Mouse (Mus musculus) midbrain, embryonic 14.5 days (tissue): ENCODE data around the gene Dpp4. TPM values are rescaled to one million over a fixed set of nuclear protein-coding genes. Genes with fewer than 3 reads are reported as not detected.
A peak's percentile ranks its signal among the peaks of the same experiment; 100 is the strongest.

ENCODE experiments used
- ATAC-seq: fragments of 200-750 bp; cut with Nextera tagmentation; 2 replicates; pipeline ENCODE4 v1.8.0; 2017; ENCODE audit warnings: moderate number of reproducible peaks, moderate library complexity; ENCODE audit not compliant: low FRiP score, low TSS enrichment
- DNase-seq: peaks from one replicate; pipeline ENCODE4 v3.0.0-alpha.2; 2015
- H3K27ac ChIP-seq: fragments of 300-500 bp; sonication (generic); replicated peaks from 2 replicates; pipeline ENCODE4 v1.5.1; 2014; ENCODE audit warnings: mild to moderate bottlenecking, low read depth, low read length, moderate library complexity
- H3K27me3 ChIP-seq: fragments of 300-500 bp; sonication (generic); 2 replicates; pipeline ENCODE4 v1.6.1; 2014; ENCODE audit warnings: low read length, control low read depth, mixed read lengths; ENCODE audit not compliant: control insufficient read depth, insufficient read depth
- H3K36me3 ChIP-seq: fragments of 300-500 bp; sonication (generic); 2 replicates; pipeline ENCODE4 v1.6.1; 2014; ENCODE audit warnings: low read length, control low read depth; ENCODE audit not compliant: control insufficient read depth, insufficient read depth
- H3K4me1 ChIP-seq: fragments of 300-500 bp; sonication (generic); 2 replicates; pipeline ENCODE4 v1.6.1; 2014; ENCODE audit warnings: mild to moderate bottlenecking, antibody characterized with exemption, low read length, control low read depth; ENCODE audit not compliant: control insufficient read depth, insufficient read depth
- H3K4me2 ChIP-seq: fragments of 300-500 bp; sonication (generic); 2 replicates; pipeline ENCODE4 v1.6.1; 2014; ENCODE audit warnings: mild to moderate bottlenecking, low read length, moderate library complexity
- H3K4me3 ChIP-seq: fragments of 300-500 bp; sonication (generic); replicated peaks from 2 replicates; pipeline ENCODE4 v1.5.1; 2014; ENCODE audit warnings: low read depth, low read length
- H3K9ac ChIP-seq: fragments of 300-500 bp; sonication (generic); replicated peaks from 2 replicates; pipeline ENCODE4 v1.6.1; 2014; ENCODE audit warnings: mild to moderate bottlenecking, low read length, moderate library complexity
- H3K9me3 ChIP-seq: fragments of 300-500 bp; sonication (generic); 2 replicates; pipeline ENCODE4 v1.6.1; 2016; ENCODE audit warnings: low read length, control low read depth, mixed read lengths; ENCODE audit not compliant: control insufficient read depth
- WGBS: fragments of 180-500 bp; shearing (Covaris S2); extraction: QIAGEN DNeasy Blood & Tissue Kit; methylation state at CpG from one replicate; pipeline ENCODE4 v1.1.7; 2014; 5-methylcytosine and 5-hydroxymethylcytosine counted together
- polyA plus RNA-seq: library from polyadenylated mRNA; unstranded; fragments of >200 nt; fragmentation: Nextera tagmentation; extraction: Ambion mirVana; gene quantifications from 2 replicates; pipeline ENCODE4 v1.2.1, GENCODE M21; 2014

Gene Dpp4
- polyA plus RNA-seq, 1 experiment from 2014 or later, result 1.5 TPM

DNA sequence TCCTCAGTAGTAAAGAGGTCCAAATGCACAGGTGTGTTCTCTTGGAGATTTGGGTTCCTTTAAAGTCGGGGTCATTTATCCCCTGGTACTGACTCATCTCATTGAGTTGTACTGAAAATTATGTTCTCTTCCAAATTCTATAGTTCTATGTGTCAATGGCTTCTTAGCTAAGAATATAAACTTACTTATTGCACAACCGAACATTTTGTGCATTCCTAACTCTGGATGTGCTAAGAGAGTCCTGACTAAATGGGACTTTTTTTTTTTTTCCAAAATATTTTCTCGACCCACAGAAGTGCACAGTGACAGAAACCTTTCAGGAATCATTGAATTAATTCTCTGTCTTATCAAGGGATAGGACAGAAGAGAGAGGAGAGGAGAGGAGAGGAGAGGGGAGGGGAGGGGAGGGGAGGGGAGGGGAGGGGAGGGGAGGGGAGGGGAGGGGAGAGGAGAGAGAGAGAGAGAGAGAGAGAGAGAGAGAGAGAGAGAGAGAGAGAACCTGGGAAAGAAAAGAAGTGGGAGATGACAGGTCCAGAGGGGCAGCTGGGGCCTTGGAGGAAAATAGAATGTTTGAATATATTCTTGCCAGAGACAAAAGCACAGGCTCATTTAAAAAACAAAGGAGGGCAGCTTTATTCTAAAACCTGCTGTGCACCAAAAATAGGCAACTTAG is 70.8 kb downstream of the Dpp4 start:
- DNase-seq (no peak), ATAC-seq (peak; percentile 14; the same call in 1 of the 2 replicates)
- Histone ChIP-seq H3K4me2 (peak overlapping the region; percentile 50), H3K4me3 (no peak overlapping the region), H3K36me3 (no peaks in the 10 kb centered on the region), H3K27ac (no peak overlapping the region), H3K4me1 (peaks cover 6% of the 10 kb centered on the region; the same call in 1 of the 2 replicates), H3K27me3 (no peaks in the 10 kb centered on the region), H3K9me3 (no peaks in the 10 kb centered on the region), H3K9ac (no peak overlapping the region)
- WGBS, result 78% methylated on average over 3 of the region's 3 CpGs

DNA sequence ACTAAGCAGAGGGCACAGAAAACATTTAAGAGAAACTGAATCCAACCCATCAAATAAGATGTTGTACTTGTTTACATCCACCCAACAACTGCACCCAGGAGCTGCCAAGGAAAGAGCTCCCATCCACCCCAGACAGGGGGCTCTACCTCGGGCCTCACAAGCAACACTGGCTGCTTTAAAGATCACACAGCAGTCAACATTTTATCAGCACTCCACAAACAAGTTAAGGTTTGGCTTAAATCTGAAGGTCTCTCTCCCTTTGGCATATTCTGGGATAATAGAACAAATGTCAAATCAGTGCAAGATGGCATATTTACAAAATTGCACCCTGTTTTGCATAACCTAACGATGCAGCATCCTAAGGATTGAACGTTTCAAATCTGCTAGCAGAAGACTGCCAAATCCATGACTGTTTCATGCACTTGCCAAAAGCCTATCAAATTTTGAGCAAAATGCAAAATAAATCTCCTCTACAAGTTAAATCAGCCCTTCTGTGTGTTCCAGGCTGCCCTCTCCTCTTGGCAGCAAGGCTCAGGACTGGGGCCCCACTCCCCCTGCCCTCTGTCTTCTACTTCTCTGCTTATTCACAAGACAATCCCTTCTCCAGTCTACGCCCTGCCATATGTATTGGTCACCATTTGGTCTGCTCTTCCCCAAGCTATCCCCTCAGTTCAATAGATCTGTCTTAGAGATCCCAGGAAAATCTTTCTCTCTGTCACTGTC is 72.6 kb downstream of the Dpp4 start:
- Histone ChIP-seq H3K4me3 (no peak overlapping the region), H3K9me3 (no peaks in the 10 kb centered on the region), H3K27me3 (no peaks in the 10 kb centered on the region), H3K9ac (no peak overlapping the region), H3K4me1 (peaks cover 6% of the 10 kb centered on the region; the same call in 1 of the 2 replicates), H3K4me2 (no peak overlapping the region), H3K27ac (no peak overlapping the region), H3K36me3 (no peaks in the 10 kb centered on the region)
- WGBS, result 80% methylated on average over 4 of the region's 4 CpGs
- ATAC-seq, result no peak
- DNase-seq, result no peak

DNA sequence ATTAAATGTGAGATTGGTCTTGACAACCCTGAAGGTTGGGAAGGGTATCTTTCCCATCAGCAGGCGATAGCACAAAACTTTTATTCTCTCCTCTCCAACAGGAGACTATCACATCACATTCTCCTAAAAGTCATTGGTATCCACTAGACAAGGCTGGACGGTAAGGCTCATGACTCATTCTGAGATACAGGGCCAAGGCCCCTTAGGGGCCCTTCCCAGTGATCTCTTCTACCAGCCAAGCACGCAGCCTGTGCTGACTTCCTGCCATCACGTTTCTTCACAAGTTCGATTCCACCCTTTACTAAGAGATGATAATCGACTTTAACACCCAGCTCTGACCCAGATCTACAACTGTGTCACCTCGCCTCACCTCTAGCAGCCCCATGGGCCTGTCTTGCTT is 74.9 kb downstream of the Dpp4 start:
- DNase-seq (no peak), ATAC-seq (no peak)
- 88% methylated on average over 7 of the region's 7 CpGs for WGBS
- Histone ChIP-seq H3K9me3 (no peaks in the 10 kb centered on the region), H3K4me3 (no peak overlapping the region), H3K4me2 (no peak overlapping the region), H3K36me3 (no peaks in the 10 kb centered on the region), H3K9ac (no peak overlapping the region), H3K4me1 (peaks cover 6% of the 10 kb centered on the region; the same call in 1 of the 2 replicates), H3K27me3 (no peaks in the 10 kb centered on the region), H3K27ac (no peak overlapping the region)

DNA sequence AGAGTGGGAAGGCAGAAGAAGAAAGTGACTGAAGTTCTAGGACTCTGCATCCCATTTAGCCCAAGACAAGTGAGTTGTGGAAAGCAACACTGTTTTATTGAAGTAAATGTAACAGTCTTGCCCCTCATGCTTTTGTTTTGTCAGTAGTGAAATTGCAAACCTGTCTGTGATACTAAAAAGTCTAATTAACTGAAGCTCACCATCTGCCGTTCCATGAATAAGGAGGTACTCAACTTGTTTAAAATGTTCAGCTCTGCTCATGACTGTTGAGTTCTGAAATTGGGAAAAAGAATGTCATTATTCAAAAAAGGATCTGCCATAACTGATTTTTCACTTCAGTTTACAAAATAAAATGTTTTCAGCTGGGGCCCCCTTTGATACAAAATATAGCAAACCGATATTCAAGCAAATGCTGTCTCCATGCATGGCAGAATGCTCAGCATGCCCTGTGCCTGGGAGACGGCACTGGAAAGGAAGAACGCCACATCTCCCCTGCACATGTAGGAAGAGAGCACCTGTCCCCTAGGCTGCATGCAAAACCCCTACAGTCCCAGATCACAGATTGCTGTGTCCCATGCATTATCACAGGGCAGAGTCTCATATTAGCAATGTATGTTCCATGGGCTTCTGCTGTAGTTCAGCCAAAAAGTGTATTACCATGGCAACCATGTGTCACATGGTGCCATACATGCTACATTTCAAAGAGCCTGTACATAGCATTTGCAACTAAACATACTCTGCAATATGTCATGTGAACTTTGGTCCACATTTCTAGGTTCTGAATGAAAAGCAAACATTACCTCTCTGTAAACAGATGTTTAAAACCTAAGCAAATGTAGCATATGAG is 77.4 kb downstream of the Dpp4 start:
- Histone ChIP-seq H3K4me1 (no peaks in the 10 kb centered on the region), H3K4me2 (no peak overlapping the region), H3K27me3 (no peaks in the 10 kb centered on the region), H3K9ac (no peak overlapping the region), H3K27ac (no peak overlapping the region), H3K9me3 (no peaks in the 10 kb centered on the region), H3K4me3 (no peak overlapping the region), H3K36me3 (no peaks in the 10 kb centered on the region)
- 90% methylated on average over 4 of the region's 4 CpGs for WGBS
- DNase-seq, result no peak
- ATAC-seq, result no peak

DNA sequence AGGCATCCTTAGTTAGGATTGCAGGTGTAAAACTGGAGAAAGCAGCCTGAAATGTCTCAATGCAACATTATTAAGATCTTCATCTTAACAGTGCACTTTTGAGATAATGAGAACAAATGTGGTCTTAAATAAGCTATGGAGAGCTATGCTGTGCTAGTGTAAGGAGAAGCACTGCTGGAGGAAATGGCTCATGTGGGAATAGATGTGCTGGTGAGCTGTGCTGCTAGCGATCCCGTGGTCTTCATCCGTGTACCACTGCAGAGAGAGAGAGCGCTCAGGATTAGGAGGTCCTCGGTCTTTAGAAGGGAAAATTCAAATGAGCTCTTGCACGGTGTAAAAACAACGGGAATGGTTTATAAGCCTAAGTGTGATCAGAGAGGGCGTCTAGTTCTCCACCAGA is 79.6 kb downstream of the Dpp4 start:
- no peaks in the 10 kb centered on the region for H3K36me3 ChIP-seq
- DNase-seq (no peak), ATAC-seq (no peak)
- H3K4me1 ChIP-seq, result no peaks in the 10 kb centered on the region
- no peak overlapping the region for H3K9ac ChIP-seq
- no peaks in the 10 kb centered on the region for H3K9me3 ChIP-seq
- H3K27ac ChIP-seq, result no peak overlapping the region
- no peak overlapping the region for H3K4me2 ChIP-seq
- no peaks in the 10 kb centered on the region for H3K27me3 ChIP-seq
- WGBS, result 48% methylated on average over 8 of the region's 8 CpGs
- no peak overlapping the region for H3K4me3 ChIP-seq

DNA sequence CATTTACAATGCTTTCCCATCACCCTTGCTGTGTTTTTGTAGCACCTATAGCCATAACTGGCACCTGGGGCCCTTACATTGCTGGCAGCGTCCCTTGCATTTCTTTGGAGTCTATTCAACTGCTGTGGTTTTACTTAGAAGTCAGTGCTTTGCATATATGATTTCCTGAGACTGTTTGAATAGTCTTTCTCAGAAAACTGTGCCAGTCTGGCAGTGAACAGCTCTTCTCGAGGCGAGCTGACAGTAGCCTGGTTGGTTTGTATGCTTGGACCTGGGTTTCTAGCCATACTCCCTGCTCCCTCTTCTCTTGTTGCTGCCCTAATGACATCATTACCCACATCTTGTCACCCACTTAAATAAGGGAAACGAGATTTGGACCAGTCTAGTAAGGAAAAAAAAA is 80.1 kb downstream of the Dpp4 start:
- no peak for DNase-seq
- no peak overlapping the region for H3K9ac ChIP-seq
- no peak overlapping the region for H3K4me3 ChIP-seq
- no peaks in the 10 kb centered on the region for H3K27me3 ChIP-seq
- H3K36me3 ChIP-seq, result no peaks in the 10 kb centered on the region
- no peak overlapping the region for H3K27ac ChIP-seq
- 63% methylated on average over 4 of the region's 4 CpGs for WGBS
- no peaks in the 10 kb centered on the region for H3K9me3 ChIP-seq
- H3K4me2 ChIP-seq, result no peak overlapping the region
- no peak for ATAC-seq
- H3K4me1 ChIP-seq, result no peaks in the 10 kb centered on the region

DNA sequence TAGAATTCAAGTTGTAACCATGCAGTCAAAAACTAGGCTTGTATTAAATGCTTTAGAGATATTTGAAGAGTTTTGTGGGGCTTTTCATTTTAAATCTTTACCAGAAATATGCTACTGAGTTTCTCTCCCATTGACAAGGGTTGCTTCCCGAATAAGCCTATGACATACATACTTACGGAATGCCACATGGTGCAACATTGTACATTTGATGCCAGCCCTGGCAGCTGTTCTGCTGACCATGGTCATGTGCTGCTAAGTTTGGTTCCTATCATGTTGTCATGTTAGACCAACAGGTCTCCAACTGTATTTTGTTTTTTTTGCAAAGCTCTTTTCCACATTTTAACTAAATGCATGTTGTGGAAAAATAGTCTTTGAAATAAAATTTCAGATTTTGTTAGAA is 86.6 kb downstream of the Dpp4 start:
- 94% methylated on average over 2 of the region's 2 CpGs for WGBS
- no peak overlapping the region for H3K4me2 ChIP-seq
- no peak overlapping the region for H3K4me3 ChIP-seq
- DNase-seq (no peak), ATAC-seq (no peak)
- no peaks in the 10 kb centered on the region for H3K9me3 ChIP-seq
- no peaks in the 10 kb centered on the region for H3K4me1 ChIP-seq
- no peaks in the 10 kb centered on the region for H3K36me3 ChIP-seq
- no peaks in the 10 kb centered on the region for H3K27me3 ChIP-seq
- no peak overlapping the region for H3K27ac ChIP-seq
- no peak overlapping the region for H3K9ac ChIP-seq

DNA sequence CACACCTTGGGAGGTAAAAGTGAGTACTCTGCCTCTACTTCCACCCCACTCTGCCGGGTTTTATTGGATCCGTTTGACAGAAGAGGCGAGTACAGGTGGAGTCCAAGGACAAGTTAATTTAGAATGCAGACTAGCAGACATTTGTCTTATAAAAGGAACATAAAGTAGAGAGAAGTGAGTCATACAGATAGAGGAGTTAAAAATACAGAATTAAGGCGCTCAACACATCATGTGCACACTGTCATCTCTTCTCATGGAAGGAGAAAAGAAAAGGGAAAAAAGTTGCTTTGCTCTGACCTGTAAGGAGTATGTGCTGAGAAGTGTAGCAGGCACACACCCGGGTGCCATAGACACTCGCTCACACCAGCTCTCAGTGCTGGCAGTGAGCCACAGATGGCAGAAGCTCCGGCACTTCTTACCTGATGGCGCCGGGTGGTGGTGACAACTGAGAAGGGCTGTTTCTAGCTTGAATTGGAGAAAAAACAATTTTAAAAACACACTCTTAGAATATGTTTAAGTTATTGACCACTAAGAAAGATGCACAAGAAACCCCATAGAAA is 88.9 kb downstream of the Dpp4 start:
- DNase-seq (no peak), ATAC-seq (no peak)
- no peaks in the 10 kb centered on the region for H3K4me1 ChIP-seq
- H3K4me3 ChIP-seq, result no peak overlapping the region
- H3K27ac ChIP-seq, result no peak overlapping the region
- H3K4me2 ChIP-seq, result no peak overlapping the region
- no peaks in the 10 kb centered on the region for H3K27me3 ChIP-seq
- H3K9ac ChIP-seq, result no peak overlapping the region
- no peaks in the 10 kb centered on the region for H3K36me3 ChIP-seq
- WGBS, result 90% methylated on average over 9 of the region's 9 CpGs
- H3K9me3 ChIP-seq, result no peaks in the 10 kb centered on the region
